Mouse (Mus musculus) midbrain, embryonic 13.5 days (tissue): ENCODE results near the gene Mllt3. TPM values are rescaled to one million over a fixed set of nuclear protein-coding genes. Genes with fewer than 3 reads are reported as not detected.

ENCODE experiments used
- ATAC-seq: fragments of 200-750 bp; cut with Nextera tagmentation; 2 replicates; pipeline ENCODE4 v1.8.0; 2017; ENCODE audit warnings: mild to moderate bottlenecking, moderate TSS enrichment, moderate library complexity
- H3K27ac ChIP-seq: fragments of 300-500 bp; sonication (generic); 2 replicates; pipeline ENCODE4 v1.5.1; 2015; ENCODE audit warnings: inconsistent platforms, mild to moderate bottlenecking, moderate library complexity
- H3K27me3 ChIP-seq: fragments of 300-500 bp; sonication (generic); 2 replicates; pipeline ENCODE4 v1.6.1; 2015; ENCODE audit warnings: mild to moderate bottlenecking, inconsistent platforms
- H3K36me3 ChIP-seq: fragments of 300-500 bp; sonication (generic); 2 replicates; pipeline ENCODE4 v1.6.1; 2015; ENCODE audit warnings: mild to moderate bottlenecking, inconsistent platforms
- H3K4me1 ChIP-seq: fragments of 300-500 bp; sonication (generic); replicated peaks from 2 replicates; pipeline ENCODE4 v1.6.1; 2015; ENCODE audit warnings: inconsistent platforms
- H3K4me2 ChIP-seq: fragments of 300-500 bp; sonication (generic); replicated peaks from 2 replicates; pipeline ENCODE4 v1.6.1; 2015; ENCODE audit warnings: moderate library complexity, mild to moderate bottlenecking, inconsistent platforms
- H3K4me3 ChIP-seq: fragments of 300-500 bp; sonication (generic); replicated peaks from 2 replicates; pipeline ENCODE4 v1.5.1; 2015; ENCODE audit warnings: mild to moderate bottlenecking, inconsistent platforms
- H3K9ac ChIP-seq: fragments of 300-500 bp; sonication (generic); replicated peaks from 2 replicates; pipeline ENCODE4 v1.6.1; 2015; ENCODE audit warnings: mild to moderate bottlenecking, inconsistent platforms
- H3K9me3 ChIP-seq: fragments of 300-500 bp; sonication (generic); 2 replicates; pipeline ENCODE4 v1.6.1; 2016; ENCODE audit warnings: mild to moderate bottlenecking, inconsistent platforms
- WGBS: fragments of 180-500 bp; shearing (Covaris S2); methylation state at CpG from one replicate; pipeline ENCODE4 v1.1.7; 2015; 5-methylcytosine and 5-hydroxymethylcytosine counted together
- polyA plus RNA-seq: library from polyadenylated mRNA; unstranded; fragments of >200 nt; fragmentation: Nextera tagmentation; extraction: Ambion mirVana; gene quantifications from 2 replicates; pipeline ENCODE4 v1.2.1, GENCODE M21; 2015

The Mllt3 gene
- polyA plus RNA-seq, 1 experiment from 2014 or later = 115 TPM

GRCm38 (mm10) chr4:87804576-87804975 is 228.6 kb downstream of the Mllt3 start:
- WGBS = 46% methylated on average over 3 of the region's 3 CpGs
- no peaks in the 10 kb centered on the region for H3K36me3 ChIP-seq
- no peak overlapping the region for H3K4me2 ChIP-seq
- no peaks in the 10 kb centered on the region for H3K27me3 ChIP-seq
- H3K4me3 ChIP-seq = no peak overlapping the region
- H3K4me1 ChIP-seq = peaks cover 32% of the 10 kb centered on the region
- H3K27ac ChIP-seq = no peak overlapping the region
- ATAC-seq = no peak
- no peak overlapping the region for H3K9ac ChIP-seq
- no peaks in the 10 kb centered on the region for H3K9me3 ChIP-seq

- Histone ChIP-seq H3K9ac (no peak overlapping the region), H3K27ac (no peak overlapping the region), H3K4me3 (no peak overlapping the region), H3K4me2 (no peak overlapping the region), H3K36me3 (no peaks in the 10 kb centered on the region), H3K4me1 (peaks cover 32% of the 10 kb centered on the region), H3K9me3 (no peaks in the 10 kb centered on the region), H3K27me3 (no peaks in the 10 kb centered on the region)
- no peak for ATAC-seq
- 85% methylated on average over 3 of the region's 3 CpGs for WGBS
Measured at GRCm38 (mm10) chr4:87803313-87803712, 229.9 kb downstream of the Mllt3 start.

DNA sequence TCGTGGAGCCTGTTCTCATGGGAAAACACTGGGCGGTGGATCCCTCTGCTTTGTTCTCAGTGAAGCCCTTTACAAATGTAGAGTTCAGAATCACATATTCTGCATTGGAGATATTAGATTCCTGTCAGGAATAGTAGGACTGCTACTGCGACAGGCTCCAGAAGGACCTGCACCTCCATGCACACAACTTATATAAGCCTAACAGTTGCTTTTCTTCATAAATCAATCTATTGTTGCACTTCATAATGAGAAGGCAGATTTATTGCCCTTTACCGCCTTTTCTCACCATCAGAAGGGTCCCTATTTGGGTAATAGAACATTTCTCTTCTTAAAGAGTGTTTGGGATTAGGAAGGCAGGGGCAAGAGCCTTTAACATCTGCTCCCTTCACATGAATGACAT is 231.0 kb downstream of the Mllt3 start:
- H3K36me3 ChIP-seq = no peaks in the 10 kb centered on the region
- no peak overlapping the region for H3K4me2 ChIP-seq
- peaks cover 32% of the 10 kb centered on the region for H3K4me1 ChIP-seq
- ATAC-seq = no peak
- no peaks in the 10 kb centered on the region for H3K27me3 ChIP-seq
- no peak overlapping the region for H3K4me3 ChIP-seq
- no peak overlapping the region for H3K9ac ChIP-seq
- 38% methylated on average over 4 of the region's 4 CpGs for WGBS
- no peak overlapping the region for H3K27ac ChIP-seq
- no peaks in the 10 kb centered on the region for H3K9me3 ChIP-seq

DNA sequence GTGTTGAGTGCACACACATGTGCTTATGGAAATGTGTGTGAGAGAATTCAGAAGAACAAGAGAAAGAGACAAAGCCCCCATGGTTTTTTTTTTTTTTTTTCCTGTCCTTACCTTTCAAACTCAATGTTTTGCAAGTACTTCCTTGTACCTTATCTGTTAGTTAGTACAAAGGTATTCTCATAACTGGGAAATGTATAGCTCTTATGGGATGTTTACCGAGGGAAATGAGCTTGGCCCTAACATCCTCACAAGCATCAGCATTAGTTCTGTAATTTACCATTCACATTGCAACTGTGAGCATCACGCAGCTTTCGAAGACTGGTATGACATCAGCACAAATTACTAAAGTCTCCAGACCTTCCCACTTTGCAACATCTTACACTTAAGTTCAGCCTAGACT is 231.8 kb downstream of the Mllt3 start:
- Histone ChIP-seq H3K36me3 (no peaks in the 10 kb centered on the region), H3K27me3 (no peaks in the 10 kb centered on the region), H3K9me3 (no peaks in the 10 kb centered on the region), H3K4me1 (peaks cover 26% of the 10 kb centered on the region), H3K9ac (no peak overlapping the region), H3K4me2 (no peak overlapping the region), H3K4me3 (no peak overlapping the region), H3K27ac (no peak overlapping the region)
- no peak for ATAC-seq
- 89% methylated on average over 3 of the region's 3 CpGs for WGBS

DNA sequence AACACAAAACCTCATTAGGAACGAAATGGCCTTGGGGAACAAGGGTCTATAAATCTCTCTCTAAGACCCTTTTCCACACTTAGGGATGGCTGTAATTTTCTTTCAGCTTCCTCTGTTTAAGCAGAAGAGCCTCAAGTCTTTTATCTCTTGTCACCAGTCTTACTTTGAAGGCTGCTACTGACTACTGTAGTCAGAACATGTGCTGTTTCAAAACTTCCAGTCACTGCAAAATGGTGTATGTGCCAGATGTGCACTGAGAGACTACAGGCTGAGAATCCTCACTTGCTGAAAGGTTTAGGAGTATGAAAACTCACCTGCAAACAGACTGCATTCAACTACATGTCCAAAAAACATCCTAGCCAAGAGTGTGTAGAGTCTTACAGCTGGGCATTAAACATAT is 232.9 kb downstream of the Mllt3 start:
- no peaks in the 10 kb centered on the region for H3K9me3 ChIP-seq
- H3K27me3 ChIP-seq = no peaks in the 10 kb centered on the region
- H3K9ac ChIP-seq = no peak overlapping the region
- H3K27ac ChIP-seq = no peak overlapping the region
- ATAC-seq = no peak
- peaks cover 21% of the 10 kb centered on the region for H3K4me1 ChIP-seq
- H3K4me3 ChIP-seq = no peak overlapping the region
- H3K36me3 ChIP-seq = no peaks in the 10 kb centered on the region
- no peak overlapping the region for H3K4me2 ChIP-seq
- 81% methylated on average over 1 of the region's 1 CpGs for WGBS

DNA sequence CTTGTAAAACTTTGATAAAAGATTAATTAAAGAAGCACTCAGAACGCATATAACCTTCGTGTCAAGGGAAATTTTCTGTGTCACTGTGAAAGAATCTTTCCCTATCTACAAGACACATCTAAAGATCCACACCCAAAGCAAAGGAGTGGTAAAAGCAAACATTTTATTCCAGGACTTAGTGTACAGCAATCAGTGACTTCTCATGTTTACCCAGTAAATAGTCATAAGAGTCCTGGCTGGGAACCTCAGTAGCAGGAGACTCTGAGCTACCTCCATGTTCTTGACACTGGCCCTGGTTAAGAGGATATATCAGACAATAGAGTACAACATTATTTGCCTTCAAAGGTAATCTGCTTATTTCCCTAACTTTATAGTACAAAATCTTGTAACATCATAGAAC is 233.7 kb downstream of the Mllt3 start:
- Histone ChIP-seq H3K27ac (no peak overlapping the region), H3K36me3 (no peaks in the 10 kb centered on the region), H3K4me2 (no peak overlapping the region), H3K9me3 (no peaks in the 10 kb centered on the region), H3K4me1 (peaks cover 17% of the 10 kb centered on the region), H3K9ac (no peak overlapping the region), H3K4me3 (no peak overlapping the region), H3K27me3 (no peaks in the 10 kb centered on the region)
- 91% methylated on average over 2 of the region's 2 CpGs for WGBS
- ATAC-seq = no peak

GRCm38 (mm10) chr4:87795261-87795660 is 237.9 kb downstream of the Mllt3 start:
- Histone ChIP-seq H3K9ac (no peak overlapping the region), H3K4me1 (peaks cover 4% of the 10 kb centered on the region; the same call in 1 of the 2 replicates), H3K4me2 (no peak overlapping the region), H3K27ac (no peak overlapping the region), H3K4me3 (no peak overlapping the region), H3K9me3 (no peaks in the 10 kb centered on the region), H3K36me3 (peaks cover 13% of the 10 kb centered on the region), H3K27me3 (no peaks in the 10 kb centered on the region)
- ATAC-seq = no peak
- 89% methylated on average over 4 of the region's 4 CpGs for WGBS

DNA sequence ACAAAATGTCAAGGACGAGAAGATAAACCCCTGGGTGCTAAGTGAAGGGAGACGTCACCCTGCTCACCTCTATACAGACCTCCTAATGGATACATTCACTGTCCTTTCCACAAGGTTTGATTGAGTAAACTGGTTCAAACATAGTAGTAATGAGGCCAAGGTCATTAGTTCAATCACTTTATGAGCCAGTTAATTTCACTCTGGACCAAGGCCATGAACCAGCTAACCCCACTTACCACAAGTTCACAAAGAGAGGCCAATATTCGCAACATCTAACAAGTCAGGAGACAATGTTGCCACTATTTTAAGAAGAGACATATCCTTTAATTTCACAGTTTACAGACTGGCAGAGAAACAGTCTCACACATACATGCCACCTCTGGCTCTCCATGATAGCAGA is 238.9 kb downstream of the Mllt3 start:
- no peak overlapping the region for H3K27ac ChIP-seq
- H3K4me3 ChIP-seq = no peak overlapping the region
- H3K4me2 ChIP-seq = no peak overlapping the region
- H3K9ac ChIP-seq = no peak overlapping the region
- H3K27me3 ChIP-seq = no peaks in the 10 kb centered on the region
- H3K9me3 ChIP-seq = no peaks in the 10 kb centered on the region
- 79% methylated on average over 3 of the region's 3 CpGs for WGBS
- ATAC-seq = no peak
- H3K4me1 ChIP-seq = peaks cover 4% of the 10 kb centered on the region; the same call in 1 of the 2 replicates
- H3K36me3 ChIP-seq = peaks cover 18% of the 10 kb centered on the region

- no peak overlapping the region for H3K9ac ChIP-seq
- peaks cover 4% of the 10 kb centered on the region; the same call in 1 of the 2 replicates for H3K4me1 ChIP-seq
- no peak overlapping the region for H3K4me3 ChIP-seq
- H3K27ac ChIP-seq = no peak overlapping the region
- peaks cover 19% of the 10 kb centered on the region for H3K36me3 ChIP-seq
- 45% methylated on average over 5 of the region's 5 CpGs for WGBS
- no peaks in the 10 kb centered on the region for H3K9me3 ChIP-seq
- H3K27me3 ChIP-seq = no peaks in the 10 kb centered on the region
- no peak overlapping the region for H3K4me2 ChIP-seq
- no peak for ATAC-seq
Measured at GRCm38 (mm10) chr4:87792511-87792910, 240.7 kb downstream of the Mllt3 start.

GRCm38 (mm10) chr4:87789446-87789845 is 243.7 kb downstream of the Mllt3 start:
- WGBS = 85% methylated on average over 7 of the region's 7 CpGs
- H3K27me3 ChIP-seq = no peaks in the 10 kb centered on the region
- H3K4me3 ChIP-seq = no peak overlapping the region
- H3K4me1 ChIP-seq = peaks cover 21% of the 10 kb centered on the region
- no peak for ATAC-seq
- no peaks in the 10 kb centered on the region for H3K9me3 ChIP-seq
- H3K27ac ChIP-seq = no peak overlapping the region
- no peak overlapping the region for H3K4me2 ChIP-seq
- peaks cover 19% of the 10 kb centered on the region for H3K36me3 ChIP-seq
- no peak overlapping the region for H3K9ac ChIP-seq

DNA sequence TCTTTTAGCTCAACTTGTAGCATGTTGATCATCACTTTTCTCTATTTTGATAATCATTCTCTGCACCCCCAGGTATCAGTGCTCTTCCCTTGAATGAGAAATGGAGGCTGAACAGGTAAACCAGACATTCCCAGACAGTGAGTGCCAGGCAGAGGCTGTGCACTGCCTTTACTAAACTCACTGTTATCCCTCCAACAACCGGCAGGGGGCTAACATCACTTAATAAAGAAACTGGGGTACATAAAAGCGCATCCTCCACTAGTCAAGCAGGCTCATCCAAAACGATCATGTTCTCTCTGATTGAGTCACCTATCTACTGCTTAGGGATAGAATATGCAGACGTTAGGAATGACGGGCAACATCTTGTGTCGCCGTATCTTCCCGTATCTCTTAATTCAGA is 244.5 kb downstream of the Mllt3 start:
- Histone ChIP-seq H3K36me3 (peaks cover 19% of the 10 kb centered on the region), H3K27ac (no peak overlapping the region), H3K4me1 (peaks cover 24% of the 10 kb centered on the region), H3K9me3 (no peaks in the 10 kb centered on the region), H3K4me2 (no peak overlapping the region), H3K9ac (no peak overlapping the region), H3K27me3 (no peaks in the 10 kb centered on the region), H3K4me3 (no peak overlapping the region)
- WGBS = 73% methylated on average over 8 of the region's 8 CpGs
- ATAC-seq = no peak

DNA sequence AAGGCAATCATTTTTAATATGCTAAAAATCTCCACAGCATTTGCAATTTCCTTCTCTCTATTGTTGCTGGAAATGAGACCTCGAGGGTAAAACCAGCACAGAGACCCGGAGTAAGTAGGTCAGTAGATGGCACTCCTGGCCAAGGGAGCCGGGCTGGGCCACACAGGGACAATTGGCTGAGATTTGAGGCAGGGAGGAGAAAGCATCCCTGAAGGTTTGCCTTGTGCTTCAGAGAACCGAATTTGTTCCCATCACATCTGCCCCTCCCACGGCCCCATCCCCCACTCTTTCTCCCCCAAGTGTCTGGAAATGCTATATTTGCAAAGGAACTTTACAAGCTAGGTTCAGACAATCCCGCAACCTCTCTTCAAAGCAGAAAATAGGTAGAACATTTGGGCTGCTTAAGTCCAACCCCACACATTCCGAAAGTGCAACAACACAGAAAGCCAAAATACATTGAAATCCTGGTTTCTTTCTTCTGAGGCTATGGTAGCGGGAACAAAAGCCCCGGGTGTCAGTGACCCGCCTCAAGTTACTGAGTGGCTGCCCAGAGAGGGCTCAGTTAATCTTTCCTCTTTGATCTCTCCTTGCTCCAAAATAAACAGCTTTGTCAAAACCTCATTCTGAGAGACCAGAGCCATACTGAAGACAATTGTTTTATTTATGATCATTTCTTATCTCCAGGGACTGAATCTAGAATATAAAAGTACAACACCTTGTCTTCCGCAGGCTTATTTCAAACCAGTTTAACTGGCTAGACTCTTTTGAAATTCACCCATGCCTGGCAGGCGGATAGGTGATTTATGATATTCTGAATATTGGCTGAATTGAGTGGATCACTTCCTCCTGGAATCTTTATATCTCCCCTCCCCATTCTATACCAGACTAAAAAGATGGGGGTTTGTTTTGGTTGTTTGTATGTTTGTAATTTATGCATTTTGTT is 247.8 kb downstream of the Mllt3 start:
- H3K27me3 ChIP-seq = no peaks in the 10 kb centered on the region
- peaks cover 22% of the 10 kb centered on the region for H3K4me1 ChIP-seq
- H3K4me2 ChIP-seq = peak overlapping the region; percentile 22
- H3K4me3 ChIP-seq = no peak overlapping the region
- H3K9ac ChIP-seq = no peak overlapping the region
- peaks cover 23% of the 10 kb centered on the region for H3K36me3 ChIP-seq
- 6% methylated on average over 12 of the region's 12 CpGs for WGBS
- no peaks in the 10 kb centered on the region for H3K9me3 ChIP-seq
- ATAC-seq = peak; percentile 85
- peak overlapping the region; percentile 39 for H3K27ac ChIP-seq
